Mouse (Mus musculus) heart, postnatal 0 days (tissue): ENCODE measurements at regions not wholly inside any gene's neighbourhood (a gene's known extent, or its start where the extent isn't known, plus 50 kb on each side); places are given as distances from the start of the nearest gene placed in this dataset.
A peak's percentile ranks its signal among the peaks of the same experiment; 100 is the strongest.

Experiments used
- ATAC-seq: fragments of 200-750 bp; cut with Nextera tagmentation; 2 replicates; pipeline ENCODE4 v1.8.0; 2017; ENCODE audit warnings: low read depth, moderate number of reproducible peaks, moderate library complexity; ENCODE audit not compliant: insufficient read depth
- DNase-seq: peaks from one replicate; pipeline ENCODE4 v3.0.0-alpha.2; 2016; ENCODE audit warnings: low spot score
- H3K27ac ChIP-seq: fragments of 300-500 bp; sonication (generic); 2 replicates; pipeline ENCODE4 v1.5.1; 2014; ENCODE audit warnings: low read depth, mild to moderate bottlenecking
- H3K27me3 ChIP-seq: fragments of 300-500 bp; sonication (generic); 2 replicates; pipeline ENCODE4 v1.6.1; 2014; ENCODE audit warnings: low read length, mixed read lengths; ENCODE audit not compliant: control insufficient read depth, insufficient read depth
- H3K36me3 ChIP-seq: fragments of 300-500 bp; sonication (generic); replicated peaks from 2 replicates; pipeline ENCODE4 v1.6.1; 2014; ENCODE audit warnings: low read length, mixed read lengths; ENCODE audit not compliant: control insufficient read depth, insufficient read depth
- H3K4me1 ChIP-seq: fragments of 300-500 bp; sonication (generic); 2 replicates; pipeline ENCODE4 v1.6.1; 2014; ENCODE audit warnings: antibody characterized with exemption; ENCODE audit not compliant: control insufficient read depth, insufficient read depth
- H3K4me2 ChIP-seq: fragments of 300-500 bp; sonication (generic); 2 replicates; pipeline ENCODE4 v1.6.1; 2014; ENCODE audit warnings: low read depth, mild to moderate bottlenecking, low read length, moderate library complexity
- H3K4me3 ChIP-seq: fragments of 300-500 bp; sonication (generic); 2 replicates; pipeline ENCODE4 v1.5.1; 2014; ENCODE audit warnings: low read depth, low read length
- H3K9ac ChIP-seq: fragments of 300-500 bp; sonication (generic); replicated peaks from 2 replicates; pipeline ENCODE4 v1.6.1; 2014; ENCODE audit warnings: low read depth, low read length, mixed read lengths
- H3K9me3 ChIP-seq: fragments of 300-500 bp; sonication (generic); replicated peaks from 2 replicates; pipeline ENCODE4 v1.6.1; 2016; ENCODE audit warnings: low read length; ENCODE audit not compliant: control insufficient read depth
- CTCF ChIP-seq: IDR thresholded peaks from 2 replicates; pipeline ENCODE4 v1.5.1; 2016; ENCODE audit warnings: antibody characterized with exemption, control low read depth, low read depth
- EP300 ChIP-seq: IDR thresholded peaks from 2 replicates; pipeline ENCODE4 v1.6.1; 2016; ENCODE audit warnings: antibody characterized with exemption, low read depth
- WGBS: fragments of 180-500 bp; shearing (Covaris S2); extraction: QIAGEN DNeasy Blood & Tissue Kit; methylation state at CpG from one replicate; pipeline ENCODE4 v1.1.7; 2014; 5-methylcytosine and 5-hydroxymethylcytosine counted together

- no peak for TF ChIP-seq EP300
- no peak for TF ChIP-seq CTCF
- Histone ChIP-seq H3K36me3 (no peaks in the 10 kb centered on the region), H3K27ac (no peak overlapping the region), H3K4me3 (no peak overlapping the region), H3K27me3 (no peaks in the 10 kb centered on the region), H3K4me2 (no peak overlapping the region), H3K4me1 (peaks cover 9% of the 10 kb centered on the region; the same call in 1 of the 2 replicates), H3K9ac (no peak overlapping the region), H3K9me3 (no peaks in the 10 kb centered on the region)
- DNase-seq: no peak
- ATAC-seq: no peak
- 76% methylated on average over 3 of the region's 3 CpGs for WGBS
These were observed 54.9 kb upstream of the Nek6 start for GRCm38 (mm10) chr2:38456571-38456970.

- Histone ChIP-seq H3K4me2 (no peak overlapping the region), H3K9ac (no peak overlapping the region), H3K27ac (no peak overlapping the region), H3K36me3 (no peaks in the 10 kb centered on the region), H3K4me3 (no peak overlapping the region), H3K9me3 (no peaks in the 10 kb centered on the region), H3K4me1 (peaks cover 9% of the 10 kb centered on the region; the same call in 1 of the 2 replicates), H3K27me3 (no peaks in the 10 kb centered on the region)
- ATAC-seq (no peak), DNase-seq (no peak)
- 83% methylated on average over 2 of the region's 2 CpGs for WGBS
- TF ChIP-seq CTCF (no peak), EP300 (no peak)
These were observed 51.1 kb upstream of the Nek6 start for GRCm38 (mm10) chr2:38460367-38460766.

GRCm38 (mm10) chr2:38460825-38461540 is 50.5 kb upstream of the Nek6 start:
- Histone ChIP-seq H3K9ac (no peak overlapping the region), H3K9me3 (no peaks in the 10 kb centered on the region), H3K27ac (no peak overlapping the region)

More at GRCm38 (mm10) chr2:38460825-38461540, 50.5 kb upstream of the Nek6 start:
- no peak overlapping the region for H3K4me3 ChIP-seq
- peak; percentile 77 for ATAC-seq
- peak; percentile 58 for DNase-seq
- TF ChIP-seq CTCF (no peak), EP300 (no peak)
- WGBS: 16% methylated on average over 6 of the region's 6 CpGs
- H3K36me3 ChIP-seq: no peaks in the 10 kb centered on the region
- peaks cover 9% of the 10 kb centered on the region; the same call in 1 of the 2 replicates for H3K4me1 ChIP-seq
- H3K27me3 ChIP-seq: no peaks in the 10 kb centered on the region
- no peak overlapping the region for H3K4me2 ChIP-seq
